Mouse (Mus musculus): ENCODE results near the gene Itfg2. TPM values are rescaled to one million over a fixed set of nuclear protein-coding genes. Genes with fewer than 3 reads are reported as not detected.

Gene Itfg2
- total and polyA plus RNA-seq, 3 experiments = 8.0 to 45.1 (median 17.9) TPM

- H3K9ac ChIP-seq (ENCODE audit: insufficient read depth, low read depth) = no peak overlapping the region
- no peaks in the 10 kb centered on the region for H3K4me1 ChIP-seq (ENCODE audit: control insufficient read depth in 1 of 2, insufficient read depth in 2 of 2)
- H3K27ac ChIP-seq (ENCODE audit: insufficient read depth, low read depth) = no peak overlapping the region
- no peak overlapping the region for H3K4me3 ChIP-seq (replicated peaks in 1 of 3; ENCODE audit: low read depth in 2 of 3, low read length in 2 of 3, poor library complexity in 1 of 3)
- H3K27me3 ChIP-seq (replicated peaks) = no peaks in the 10 kb centered on the region
- H3K9me3 ChIP-seq (replicated peaks; ENCODE audit: low read length) = no peaks in the 10 kb centered on the region
- DNase-seq (ENCODE audit: extremely low read depth) = no peak
- in situ Hi-C loops (cut with MboI; ENCODE audit: low pct_ligation_motif_present, low pct_unique_long_range_greater_than_20kb, low sequenced_read_pairs) = no loop called here
- no peak for TF ChIP-seq BHLHE40 (IDR thresholded peaks at IDR 0.05; ENCODE audit: low read depth, low read length)
- TF ChIP-seq NELFE (IDR thresholded peaks at IDR 0.05; ENCODE audit: low read depth, low read length) = no peak
- TF ChIP-seq JUND (conservative IDR thresholded peaks at IDR 0.05; ENCODE audit: low read depth, low read length) = no peak
- no peak for TF ChIP-seq RCOR1 (conservative IDR thresholded peaks at IDR 0.05; ENCODE audit: low read depth, low read length)
- no peak for TF ChIP-seq MAFK (IDR thresholded peaks at IDR 0.05; ENCODE audit: insufficient replicate concordance, low read length)
- no peak for TF ChIP-seq MAX (IDR thresholded peaks at IDR 0.05; ENCODE audit: low read length)
- TF ChIP-seq PAX5 (IDR thresholded peaks at IDR 0.05; ENCODE audit: low read length) = no peak
- TF ChIP-seq CTCF (conservative IDR thresholded peaks at IDR 0.05 in 1 of 2, IDR thresholded peaks at IDR 0.05 in 1 of 2; ENCODE audit: low read depth in 2 of 2, low read length in 2 of 2) = no peak
- no peak for TF ChIP-seq MYC (IDR thresholded peaks at IDR 0.05; ENCODE audit: low read depth, low read length)
- no peak for TF ChIP-seq TCF12 (IDR thresholded peaks at IDR 0.05; ENCODE audit: low read depth, low read length)
- TF ChIP-seq POLR2A (IDR thresholded peaks at IDR 0.05; ENCODE audit: low read depth, low read length) = no peak
- TF ChIP-seq EP300 (IDR thresholded peaks at IDR 0.05; ENCODE audit: low read length) = no peak
- TF ChIP-seq IRF4 (IDR thresholded peaks at IDR 0.05; ENCODE audit: low read depth, low read length) = no peak
- no peak for TF ChIP-seq UBTF (IDR thresholded peaks at IDR 0.05; ENCODE audit: low read depth, low read length)
- no peak for TF ChIP-seq TBP (conservative IDR thresholded peaks at IDR 0.05; ENCODE audit: low read depth, low read length)
- TF ChIP-seq POLR2AphosphoS2 (IDR thresholded peaks at IDR 0.05; ENCODE audit: low read depth, low read length) = no peak
- TF ChIP-seq KAT2A (IDR thresholded peaks at IDR 0.05; ENCODE audit: insufficient replicate concordance, low read length) = no peak
- H3K36me3 ChIP-seq (replicated peaks in 1 of 2; ENCODE audit: control insufficient read depth in 1 of 2, insufficient read depth in 1 of 2, low read length in 1 of 2) = peaks cover 0 to 2% of the 10 kb centered on the region in 2 experiments
- H3K79me2 ChIP-seq (replicated peaks; ENCODE audit: control insufficient read depth, extremely low read depth, insufficient read depth, poor library complexity, severe bottlenecking) = no peaks in the 10 kb centered on the region
- dilution Hi-C loops (cut with MboI; ENCODE audit: extremely low pct_ligation_motif_present, extremely low pct_unique_long_range_greater_than_20kb, low sequenced_read_pairs) = no loop called here
- H3K4me2 ChIP-seq (ENCODE audit: insufficient read depth, low read depth, poor library complexity, severe bottlenecking) = no peak overlapping the region
Observed at GRCm38 (mm10) chr6:128399421-128400185, 25.1 kb downstream of the Itfg2 start.

GRCm38 (mm10) chr6:128398996-128399395 is 25.7 kb downstream of the Itfg2 start, which contains the start of gene Nrip2:
Nrip2 (plus strand) TSS chr6:128399296.
- TF ChIP-seq EP300 (IDR thresholded peaks at IDR 0.05; ENCODE audit: low read length) = no peak
- TF ChIP-seq MYC (IDR thresholded peaks at IDR 0.05; ENCODE audit: low read depth, low read length) = no peak
- TF ChIP-seq ZNF384 (IDR thresholded peaks at IDR 0.05; ENCODE audit: low read depth, low read length) = no peak
- TF ChIP-seq SMC3 (IDR thresholded peaks at IDR 0.05; ENCODE audit: low read depth, low read length) = no peak
- no peak for TF ChIP-seq NRF1 (IDR thresholded peaks at IDR 0.05; ENCODE audit: low read depth, low read length)
- TF ChIP-seq RAD21 (IDR thresholded peaks at IDR 0.05; ENCODE audit: low read depth, low read length) = no peak
- no peak for TF ChIP-seq TBP (conservative IDR thresholded peaks at IDR 0.05; ENCODE audit: low read depth, low read length)
- no peak for TF ChIP-seq E2F4 (IDR thresholded peaks at IDR 0.05; ENCODE audit: insufficient replicate concordance, low read depth, low read length)
- TF ChIP-seq IRF4 (IDR thresholded peaks at IDR 0.05; ENCODE audit: low read depth, low read length) = no peak
- TF ChIP-seq GABPA (IDR thresholded peaks at IDR 0.05; ENCODE audit: insufficient replicate concordance, low read depth, low read length) = no peak
- no peak for TF ChIP-seq MEF2A (IDR thresholded peaks at IDR 0.05; ENCODE audit: borderline replicate concordance, low read depth, low read length)
- no peak for TF ChIP-seq BHLHE40 (IDR thresholded peaks at IDR 0.05; ENCODE audit: low read depth, low read length)
- H3K4me2 ChIP-seq (ENCODE audit: insufficient read depth, low read depth, poor library complexity, severe bottlenecking) = no peak within 1 kb of the TSS
- H3K36me3 ChIP-seq (replicated peaks in 1 of 2; ENCODE audit: control insufficient read depth in 1 of 2, insufficient read depth in 1 of 2, low read length in 1 of 2) = no peaks in the 10 kb centered on the region
- H3K4me3 ChIP-seq (replicated peaks in 1 of 3; ENCODE audit: low read depth in 2 of 3, low read length in 2 of 3, poor library complexity in 1 of 3) = no peak within 1 kb of the TSS
- no peak for DNase-seq (ENCODE audit: extremely low read depth)
- H3K27ac ChIP-seq (ENCODE audit: insufficient read depth, low read depth) = no peak within 1 kb of the TSS
- no peaks in the 10 kb centered on the region for H3K9me3 ChIP-seq (replicated peaks; ENCODE audit: low read length)
- dilution Hi-C loops (cut with MboI; ENCODE audit: extremely low pct_ligation_motif_present, extremely low pct_unique_long_range_greater_than_20kb, low sequenced_read_pairs) = no loop called here
- no peak within 1 kb of the TSS for H3K9ac ChIP-seq (ENCODE audit: insufficient read depth, low read depth)
- no peaks in the 10 kb centered on the region for H3K4me1 ChIP-seq (ENCODE audit: control insufficient read depth in 1 of 2, insufficient read depth in 2 of 2)
- in situ Hi-C loops (cut with MboI; ENCODE audit: low pct_ligation_motif_present, low pct_unique_long_range_greater_than_20kb, low sequenced_read_pairs) = no loop called here
- no peaks in the 10 kb centered on the region for H3K79me2 ChIP-seq (replicated peaks; ENCODE audit: control insufficient read depth, extremely low read depth, insufficient read depth, poor library complexity, severe bottlenecking)
- no peaks in the 10 kb centered on the region for H3K27me3 ChIP-seq (replicated peaks)
